In genomic region chr8:126920386-126920785, GRCm38 (mm10) we compare ENCODE assay signal across 11 mouse cellular contexts. TPM values are rescaled to one million over a fixed set of nuclear protein-coding genes. Genes with fewer than 3 reads are reported as not detected.
DNase-seq lines count a peak whose midpoint lies in the region; ATAC-seq and TF ChIP-seq lines count a peak whose summit lies in the region.
"Had no signal": no experiment of that assay in that cellular context is flagged by ENCODE, and none has a peak within 500 bp of the region (broad histone marks: within the 10 kb centered on the region; RNA-seq: fewer than 3 reads in every experiment).

No protein-coding gene starts in this region.

- H3K36me3 ChIP-seq in heart, embryonic 12.5 days = peaks cover 7% of the 10 kb centered on the region; the same call in 1 of the 2 replicates
- H3K36me3 ChIP-seq in lung, embryonic 16.5 days (ENCODE audit: control insufficient read depth, insufficient read depth, low read length) = no peaks in the 10 kb centered on the region
- peaks cover 7% of the 10 kb centered on the region; the same call in 1 of the 2 replicates for H3K36me3 ChIP-seq in hindbrain, embryonic 13.5 days
- H3K36me3 ChIP-seq in myocyte (ENCODE audit: control insufficient read depth, insufficient read depth) = no peaks in the 10 kb centered on the region
- no peaks in the 10 kb centered on the region for H3K36me3 ChIP-seq in thymus, adult 2 months (ENCODE audit: control insufficient read depth, insufficient read depth, low read length)
- H3K36me3 ChIP-seq: liver, embryonic 15.5 days had no signal

- H3ac ChIP-seq in myocyte (ENCODE audit: control insufficient read depth, insufficient read length) = no peak overlapping the region

- ATAC-seq in heart, embryonic 12.5 days (ENCODE audit: insufficient number of reproducible peaks, low FRiP score) = no peak
- no peak for ATAC-seq in lung, embryonic 16.5 days (ENCODE audit: low read depth)
- no peak for ATAC-seq in hindbrain, embryonic 13.5 days (ENCODE audit: low FRiP score)
- no peak for ATAC-seq in monocyte, adult 5-6 weeks (replicated peaks; ENCODE audit: insufficient number of reproducible peaks, low FRiP score, low TSS enrichment, poor library complexity, severe bottlenecking)

- DNase-seq in heart, postnatal 14 days = no peak
- DNase-seq in lung, postnatal 4 days = no peak
- no peak for DNase-seq in thymus, adult 2 months

- H3K9me3 ChIP-seq in heart, embryonic 12.5 days (replicated peaks) = no peaks in the 10 kb centered on the region
- H3K9me3 ChIP-seq in lung, embryonic 16.5 days (ENCODE audit: control insufficient read depth, low read length) = no peaks in the 10 kb centered on the region
- H3K9me3 ChIP-seq in hindbrain, embryonic 13.5 days = no peaks in the 10 kb centered on the region
- H3K9me3 ChIP-seq: embryonic facial prominence, embryonic 12.5 days; liver, embryonic 15.5 days; neural tube, embryonic 12.5 days had no signal

- H3K4me2 ChIP-seq in heart, embryonic 12.5 days = no peak overlapping the region
- no peak overlapping the region for H3K4me2 ChIP-seq in lung, embryonic 16.5 days (ENCODE audit: low read depth, low read length)
- H3K4me2 ChIP-seq in hindbrain, embryonic 13.5 days = no peak overlapping the region
- peak overlapping the region; percentile 22 for H3K4me2 ChIP-seq in myocyte (ENCODE audit: low read depth)
- H3K4me2 ChIP-seq: embryonic facial prominence, embryonic 12.5 days; liver, embryonic 15.5 days; neural tube, embryonic 12.5 days had no signal

- TF ChIP-seq CTCF in thymus, adult 2 months (IDR thresholded peaks at IDR 0.05; ENCODE audit: borderline replicate concordance, control insufficient read depth, extremely low read depth, insufficient read depth, low read length, poor library complexity) = no peak

- intact Hi-C loops in heart, postnatal 14 days (cut with DNase I) = loop anchor here (2.0 kb wide), 1 partner anchor 336 kb away; no protein-coding TSS in a partner anchor

- no peaks in the 10 kb centered on the region for H3K27me3 ChIP-seq in heart, embryonic 12.5 days (replicated peaks)
- H3K27me3 ChIP-seq in lung, embryonic 16.5 days (ENCODE audit: control insufficient read depth, insufficient read depth, low read depth, low read length) = no peaks in the 10 kb centered on the region
- H3K27me3 ChIP-seq in hindbrain, embryonic 13.5 days = no peaks in the 10 kb centered on the region
- no peaks in the 10 kb centered on the region for H3K27me3 ChIP-seq in myocyte (ENCODE audit: control insufficient read depth, insufficient read depth, insufficient read length)
- H3K27me3 ChIP-seq in thymus, adult 2 months (ENCODE audit: control insufficient read depth, insufficient read depth, low read length) = no peaks in the 10 kb centered on the region
- H3K27me3 ChIP-seq: embryonic facial prominence, embryonic 12.5 days; liver, embryonic 15.5 days; neural tube, embryonic 12.5 days had no signal

- H3K4me1 ChIP-seq in heart, embryonic 12.5 days (replicated peaks) = peaks cover 24% of the 10 kb centered on the region
- peaks cover 16% of the 10 kb centered on the region for H3K4me1 ChIP-seq in lung, embryonic 16.5 days (replicated peaks; ENCODE audit: control insufficient read depth, insufficient read depth, low read length)
- peaks cover 3% of the 10 kb centered on the region; the same call in 1 of the 2 replicates for H3K4me1 ChIP-seq in hindbrain, embryonic 13.5 days (replicated peaks)
- no peaks in the 10 kb centered on the region for H3K4me1 ChIP-seq in thymus, adult 2 months (replicated peaks; ENCODE audit: control insufficient read depth, insufficient read depth, low read length)
- H3K4me1 ChIP-seq: embryonic facial prominence, embryonic 12.5 days; neural tube, embryonic 12.5 days had no signal

- H3K9ac ChIP-seq in heart, embryonic 12.5 days = no peak overlapping the region
- H3K9ac ChIP-seq in lung, embryonic 16.5 days (ENCODE audit: low read length) = peak overlapping the region; percentile 17
- H3K9ac ChIP-seq in hindbrain, embryonic 13.5 days = no peak overlapping the region
- H3K9ac ChIP-seq: embryonic facial prominence, embryonic 12.5 days; liver, embryonic 15.5 days; neural tube, embryonic 12.5 days had no signal

- H3K4me3 ChIP-seq in heart, embryonic 12.5 days = no peak overlapping the region
- H3K4me3 ChIP-seq in lung, embryonic 16.5 days (ENCODE audit: low read length) = no peak overlapping the region
- H3K4me3 ChIP-seq in hindbrain, embryonic 13.5 days = no peak overlapping the region
- H3K4me3 ChIP-seq in myocyte = no peak overlapping the region
- no peak overlapping the region for H3K4me3 ChIP-seq in thymus, adult 2 months (ENCODE audit: control insufficient read depth, insufficient read depth, low read length)
- H3K4me3 ChIP-seq: embryonic facial prominence, embryonic 12.5 days; liver, embryonic 15.5 days; neural tube, embryonic 12.5 days had no signal

- WGBS in heart, embryonic 12.5 days = 80% methylated on average over 6 of the region's 6 CpGs
- WGBS in lung, embryonic 16.5 days = 76% methylated on average over 6 of the region's 6 CpGs
- 84% methylated on average over 6 of the region's 6 CpGs for WGBS in hindbrain, embryonic 13.5 days
- 53% methylated on average over 6 of the region's 6 CpGs for WGBS in thymus, adult 2 months

- 0 out of 2 replicates have a peak overlapping the region, but pooled peaks have one; percentile 36 for H3K27ac ChIP-seq in heart, embryonic 12.5 days (ENCODE audit: poor library complexity, severe bottlenecking)
- H3K27ac ChIP-seq in lung, embryonic 16.5 days (ENCODE audit: low read length) = peak overlapping the region; percentile 60
- peak overlapping the region; percentile 18; the same call in 1 of the 2 replicates for H3K27ac ChIP-seq in hindbrain, embryonic 13.5 days
- H3K27ac ChIP-seq in thymus, adult 2 months (ENCODE audit: control insufficient read depth, insufficient read depth, low read length) = no peak overlapping the region
- H3K27ac ChIP-seq: embryonic facial prominence, embryonic 12.5 days; liver, embryonic 15.5 days; neural tube, embryonic 12.5 days had no signal

- H3K79me2 ChIP-seq in myocyte (ENCODE audit: control insufficient read depth, insufficient read depth) = no peaks in the 10 kb centered on the region

- TF ChIP-seq POLR2A in myocyte (IDR thresholded peaks at IDR 0.05; ENCODE audit: insufficient read length, low read depth) = no peak
- no peak for TF ChIP-seq POLR2A in thymus, adult 2 months (IDR thresholded peaks at IDR 0.05; ENCODE audit: control insufficient read depth, extremely low read depth, insufficient read depth, low read length, poor library complexity)

TF ChIP-seq in myocyte, 11 proteins besides CTCF, POLR2A, EP300 and RAD21:
- TF ChIP-seq REST (IDR thresholded peaks at IDR 0.05; ENCODE audit: insufficient read depth, insufficient read length) (no peak), SRF (IDR thresholded peaks at IDR 0.05; ENCODE audit: control insufficient read depth, insufficient read length, low read depth) (no peak), MAX (IDR thresholded peaks at IDR 0.05; ENCODE audit: low read depth) (no peak), TCF3 (IDR thresholded peaks at IDR 0.05; ENCODE audit: insufficient read length, low read depth) (no peak), USF1 (IDR thresholded peaks at IDR 0.05; ENCODE audit: low read depth) (no peak), MYOG (IDR thresholded peaks at IDR 0.05; ENCODE audit: control insufficient read depth in 1 of 3, insufficient read depth in 1 of 3, insufficient read length in 2 of 3, low read depth in 2 of 3) (no peak), MYOD1 (IDR thresholded peaks at IDR 0.05; ENCODE audit: control insufficient read depth in 1 of 3, insufficient read length in 2 of 3, low read depth in 2 of 3) (no peak), TCF12 (IDR thresholded peaks at IDR 0.05; ENCODE audit: insufficient read depth, poor library complexity, severe bottlenecking) (no peak), E2F4 (IDR thresholded peaks at IDR 0.05; ENCODE audit: insufficient read depth) (no peak), CEBPB (IDR thresholded peaks at IDR 0.05; ENCODE audit: insufficient read depth, poor library complexity, severe bottlenecking) (no peak), POLR2AphosphoS2 (IDR thresholded peaks at IDR 0.05; ENCODE audit: insufficient read length, low read depth) (no peak)

RNA-seq across cellular contexts. Expression of gene Tomm20, which starts 25.3 kb away (rescaled TPM):
- 211 TPM in 2 replicates for polyA plus RNA-seq in heart, embryonic 12.5 days (2016; fragmentation: Nextera tagmentation; extraction: Ambion mirVana)
- total RNA-seq in heart, postnatal 14 days (2021) = 10 to 100 TPM; 66.9 to 87.0 TPM
- 188 and 206 TPM in 2 replicates for polyA plus RNA-seq in lung, embryonic 16.5 days (2015; fragmentation: Nextera tagmentation; extraction: Ambion mirVana)
- polyA plus RNA-seq in hindbrain, embryonic 13.5 days (2015; fragmentation: Nextera tagmentation; extraction: Ambion mirVana) = 209 and 210 TPM in 2 replicates
- 327 TPM for polyA plus RNA-seq in myocyte (2012; fragmentation: generic; extraction: Trizol)
- total RNA-seq in monocyte, adult 5-6 weeks (2017) = 100 to 160 TPM (median 138 TPM) in 3 replicates
- polyA plus RNA-seq in thymus, adult 2 months (2012; rRNA removed) = 432 and 529 TPM in 2 replicates

RNA-seq across cellular contexts. Expression of gene Rbm34, which starts 50.5 kb away (rescaled TPM):
- 16.8 and 17.9 TPM in 2 replicates for polyA plus RNA-seq in heart, embryonic 12.5 days (2016; fragmentation: Nextera tagmentation; extraction: Ambion mirVana)
- 1 to 10 TPM; 3.5 to 4.2 TPM for total RNA-seq in heart, postnatal 14 days (2021)
- polyA plus RNA-seq in lung, embryonic 16.5 days (2015; fragmentation: Nextera tagmentation; extraction: Ambion mirVana) = 16.7 and 17.1 TPM in 2 replicates
- 24.8 and 24.9 TPM in 2 replicates for polyA plus RNA-seq in hindbrain, embryonic 13.5 days (2015; fragmentation: Nextera tagmentation; extraction: Ambion mirVana)
- 4.9 TPM for polyA plus RNA-seq in myocyte (2012; fragmentation: generic; extraction: Trizol)
- total RNA-seq in monocyte, adult 5-6 weeks (2017) = 42.1 to 45.2 TPM (median 44.1 TPM) in 3 replicates
- 3.4 and 3.7 TPM in 2 replicates for polyA plus RNA-seq in thymus, adult 2 months (2012; rRNA removed)
